Mouse (Mus musculus): ENCODE data around the gene Krt82.
"Not testable (repeated sequence)": the region's sequence is repeated elsewhere in the genome, so short reads cannot be mapped to it uniquely, and the experiment has no call there.

Krt82 gene

DNA sequence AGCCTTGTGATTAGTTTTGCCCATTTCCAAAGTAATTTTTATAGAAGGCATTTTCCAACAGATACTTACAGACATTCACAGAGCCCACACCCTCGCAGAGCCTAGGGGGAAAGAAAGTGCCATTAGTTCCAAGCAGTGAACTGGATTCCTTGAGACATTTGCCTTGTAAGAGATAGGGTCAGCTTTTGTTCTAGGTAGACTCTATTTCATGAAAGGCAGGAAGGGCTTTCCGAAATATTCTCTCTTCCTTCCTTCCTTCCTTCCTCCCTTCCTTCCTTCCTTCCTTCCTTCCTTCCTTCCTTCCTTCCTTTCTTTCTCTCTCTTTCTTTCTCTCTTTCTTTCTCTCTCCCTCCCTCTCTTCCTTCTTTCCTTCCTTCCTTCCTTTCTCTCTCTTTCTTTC is 33.3 kb downstream of the Krt82 start, which contains the start of gene Gm49425:
TSS of gene Gm49425 (minus strand) at position 101 of the 400 bp plus-strand sequence.
- DNase-seq (ENCODE audit: low spot score in 2 of 2), result not testable (repeated sequence)

DNA sequence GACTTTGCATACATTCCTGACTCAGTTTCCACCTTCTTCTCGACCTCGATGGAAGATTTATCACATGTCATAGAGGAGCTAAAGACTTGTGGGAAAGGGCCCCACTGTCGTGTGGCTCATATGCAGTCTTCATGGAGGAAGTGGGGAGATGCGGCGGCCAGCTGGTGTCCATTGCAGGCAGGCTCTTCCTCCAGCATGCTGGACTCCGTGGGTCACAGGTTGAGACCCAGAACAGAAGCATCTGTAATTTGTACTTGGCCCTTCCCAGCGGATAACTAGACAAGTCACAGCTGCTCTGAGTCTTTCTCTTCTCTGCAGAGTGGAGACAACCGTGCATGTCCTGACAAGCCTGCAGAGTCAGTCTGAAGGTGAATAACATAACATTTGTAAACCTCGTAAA is 42.2 kb downstream of the Krt82 start:
- DNase-seq (ENCODE audit: low spot score in 2 of 2), result no peak

DNA sequence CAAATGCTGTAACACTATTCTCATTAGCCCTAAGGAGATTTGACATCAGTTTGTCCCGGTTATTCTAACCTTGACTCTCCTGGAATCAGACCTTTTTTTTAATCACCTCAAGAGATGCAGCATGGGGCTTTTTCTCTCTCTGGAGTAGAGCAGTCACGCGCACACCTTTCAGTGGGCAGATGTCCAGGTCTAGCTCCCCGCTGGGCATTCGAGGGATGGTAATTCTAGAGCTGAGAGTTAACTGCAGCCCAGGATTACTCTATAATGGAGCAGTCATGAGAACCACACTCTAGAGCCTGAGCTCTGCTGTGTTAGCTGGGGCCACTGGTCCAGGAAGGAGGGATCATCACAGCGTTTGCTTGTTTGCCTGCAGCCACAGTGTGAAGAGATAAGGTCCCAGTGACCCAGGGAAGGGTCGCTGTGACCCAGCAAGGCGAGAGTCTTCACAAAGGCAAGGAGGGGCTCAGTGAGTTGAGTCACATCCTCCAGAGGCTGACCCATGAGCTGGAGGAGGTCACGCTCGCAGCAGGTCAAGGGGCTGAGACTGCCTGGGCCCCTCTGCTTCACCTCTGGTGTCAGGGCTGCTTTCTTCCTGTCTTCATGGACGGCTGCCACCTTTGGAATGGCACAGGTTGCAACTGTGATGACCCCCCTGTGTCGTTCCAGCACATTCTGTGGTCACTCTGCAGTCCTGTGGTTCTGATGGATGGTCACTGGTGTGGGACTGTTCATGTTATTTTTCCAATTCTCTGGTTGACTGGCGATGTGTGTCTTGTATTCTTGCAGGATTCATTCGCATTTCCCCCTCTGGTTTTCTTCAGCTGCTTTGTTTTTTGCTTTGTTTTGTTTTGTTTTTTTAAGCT is 43.3 kb downstream of the Krt82 start:
- no peak for DNase-seq (ENCODE audit: low spot score in 2 of 2)

DNA sequence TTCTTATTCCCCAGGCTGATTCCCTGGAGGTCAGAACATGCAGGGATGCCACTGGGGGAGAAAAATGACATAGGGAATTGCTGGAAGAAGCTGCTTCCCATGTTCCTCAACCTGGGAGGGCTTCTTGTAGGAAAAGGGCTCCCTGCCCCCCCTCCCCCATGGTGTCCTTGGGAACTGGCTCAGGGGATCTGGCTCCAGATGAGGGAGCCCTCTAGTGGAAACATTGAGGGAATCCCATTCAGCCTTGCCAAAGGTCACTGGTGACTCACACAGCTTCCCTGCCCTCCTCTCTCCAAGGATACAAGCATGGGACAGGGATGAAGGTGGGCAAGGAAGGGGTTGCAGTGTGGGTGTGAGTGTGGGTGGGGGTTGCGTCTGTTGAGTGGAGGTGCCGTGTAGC is 53.3 kb downstream of the Krt82 start:
- DNase-seq (ENCODE audit: low spot score in 2 of 2), result no peak

DNA sequence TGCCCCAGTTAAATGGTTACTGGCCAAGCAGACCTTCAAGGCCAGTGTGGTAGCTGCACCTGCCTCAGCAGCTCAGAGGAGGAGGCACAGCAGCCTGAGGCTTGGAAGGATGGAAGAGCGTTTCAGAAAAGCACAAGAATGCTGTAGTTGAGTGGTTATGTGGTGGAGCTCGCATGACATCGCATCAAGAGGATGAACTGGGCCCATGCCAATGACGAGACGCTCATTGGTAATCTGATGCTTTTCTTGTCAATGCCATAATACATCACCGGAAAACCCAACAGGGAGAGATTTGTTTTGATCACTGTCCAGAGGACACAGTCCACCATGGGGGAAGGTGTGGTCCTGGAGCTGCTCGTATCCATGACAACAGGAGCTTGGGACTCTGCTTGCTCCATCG is 55.2 kb downstream of the Krt82 start:
- no peak for DNase-seq (ENCODE audit: low spot score in 2 of 2)

DNA sequence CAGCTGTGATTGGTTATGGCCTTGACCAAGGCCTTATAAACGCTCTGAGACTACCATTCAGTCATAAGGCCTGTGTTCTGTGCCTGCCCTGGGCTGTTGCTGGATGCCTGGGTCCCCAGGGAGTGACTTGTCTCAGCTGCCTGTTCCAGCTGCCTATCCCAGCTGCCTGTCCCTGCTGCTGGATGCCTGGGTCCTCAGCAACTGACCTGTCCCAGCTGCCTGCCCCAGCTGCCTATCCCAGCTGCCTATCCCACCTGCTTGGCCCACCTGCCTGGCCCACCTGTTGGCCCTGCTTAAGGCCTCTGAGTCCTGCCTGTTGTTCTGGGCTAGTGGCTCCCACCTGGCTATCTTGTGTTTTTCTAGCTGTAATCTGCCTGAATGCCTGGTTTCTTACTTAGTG is 56.3 kb downstream of the Krt82 start:
- no peak for DNase-seq (ENCODE audit: low spot score in 2 of 2)

DNA sequence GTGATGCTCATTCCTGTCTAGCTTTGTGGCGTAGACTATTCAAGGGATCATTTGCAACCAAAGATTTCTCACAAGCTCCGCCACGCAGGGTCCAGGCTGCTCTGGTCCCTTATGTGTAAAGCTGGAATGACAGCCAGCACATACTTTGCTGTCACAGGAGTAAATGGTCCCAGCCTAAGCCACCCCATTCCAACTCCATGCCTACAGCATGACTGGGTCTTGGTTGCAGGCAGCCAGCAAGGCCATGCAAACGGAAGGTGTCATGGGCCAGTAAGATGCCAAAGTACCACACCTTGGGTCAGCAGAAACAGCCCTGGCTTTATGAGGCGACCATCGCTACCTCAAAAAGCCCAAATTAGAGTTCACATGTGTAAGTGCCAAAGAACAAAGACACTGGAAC is 56.8 kb downstream of the Krt82 start:
- DNase-seq (ENCODE audit: low spot score in 2 of 2), result no peak

DNA sequence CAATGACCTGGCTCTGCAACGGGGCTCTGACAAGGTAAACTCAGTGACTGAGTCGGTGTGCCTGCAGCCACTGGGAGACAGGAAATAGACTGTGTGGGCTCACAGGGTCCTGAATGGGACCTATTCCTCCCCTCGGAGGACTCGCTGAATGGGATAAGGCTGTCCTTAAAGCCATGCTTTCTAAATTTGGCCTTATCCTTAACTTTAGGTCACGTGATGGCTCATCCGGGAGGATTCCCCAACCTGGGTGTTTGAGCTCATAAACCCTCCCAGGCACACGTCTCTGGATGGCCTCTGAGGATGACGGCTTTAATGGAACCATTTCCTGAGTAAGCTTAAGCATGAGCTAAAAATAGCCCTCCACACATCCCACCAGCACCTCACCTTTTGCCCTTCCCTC is 57.7 kb downstream of the Krt82 start:
- no peak for DNase-seq (ENCODE audit: low spot score in 2 of 2)

DNA sequence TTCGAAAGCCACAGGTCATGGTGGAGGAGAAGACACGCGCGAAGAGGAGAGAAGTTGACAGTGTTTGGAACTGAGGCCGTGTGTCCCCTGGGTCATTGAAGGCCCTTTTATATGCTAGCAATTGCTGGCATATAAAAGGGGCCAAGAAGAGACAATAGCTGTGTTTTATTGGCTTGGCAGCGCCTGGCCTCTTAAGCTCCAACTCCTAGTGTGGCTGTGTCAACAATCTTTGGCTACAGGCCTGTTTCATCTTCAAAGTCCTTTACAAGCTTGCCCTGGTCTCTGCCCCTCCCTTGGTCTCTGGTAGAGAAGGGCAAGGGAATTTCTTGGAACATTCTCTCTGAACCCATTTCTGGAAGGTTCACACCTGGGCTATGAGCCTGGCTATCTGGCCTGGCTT is 59.0 kb downstream of the Krt82 start, which contains the start of gene Krt83:
TSS of gene Krt83 (minus strand) at position 82 of the 400 bp plus-strand sequence.
- DNase-seq (ENCODE audit: low spot score in 2 of 2), result no peak

All from right cerebral cortex, postnatal 36 days (tissue).